In the genomic region with DNA sequence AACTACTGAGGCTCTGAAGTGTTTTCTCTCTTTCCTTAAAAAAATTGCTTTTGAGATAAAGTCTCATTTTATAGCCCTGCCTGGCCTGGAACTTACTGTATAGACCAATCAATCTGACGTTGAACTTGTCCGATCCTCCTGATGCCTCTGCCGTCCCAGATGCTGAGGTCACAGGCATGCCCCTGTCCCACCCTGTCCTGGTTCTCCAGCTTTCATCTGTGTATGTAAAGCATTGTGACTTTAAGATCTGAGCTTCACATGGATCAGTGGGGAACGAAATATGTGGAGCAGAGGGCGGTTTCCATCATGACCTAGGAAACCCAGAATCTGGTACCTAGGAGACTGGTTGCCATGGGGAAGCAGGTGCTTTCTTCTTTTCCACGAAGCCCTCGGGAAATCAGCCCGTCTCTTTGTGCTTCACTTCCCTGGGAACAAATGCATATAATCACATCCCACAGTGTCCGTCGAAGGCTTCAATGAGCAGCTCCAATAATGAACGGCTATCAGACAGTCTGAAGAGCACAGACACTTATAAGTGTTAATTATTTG, we compare ENCODE assay signal across 23 mouse cellular contexts. TPM values are rescaled to one million over a fixed set of nuclear protein-coding genes. Genes with fewer than 3 reads are reported as not detected.
A peak's percentile ranks its signal among the peaks of the same experiment; 100 is the strongest.
DNase-seq lines count a peak whose midpoint lies in the region.
"Had no signal": no experiment of that assay in that cellular context is flagged by ENCODE, and none has a peak within 500 bp of the region (broad histone marks: within the 10 kb centered on the region; RNA-seq: fewer than 3 reads in every experiment).

No protein-coding gene starts in this region.

- peak overlapping the region; percentile 40; the same call in 1 of the 2 replicates for H3K27ac ChIP-seq in hindbrain, embryonic 10.5 days
- H3K27ac ChIP-seq: gastrocnemius, adult 2 months; heart, adult 2 months; limb, embryonic 10.5 days; liver, embryonic 12.5 days; lung, embryonic 15.5 days; macrophage had no signal

- H3K27me3 ChIP-seq in hindbrain, embryonic 10.5 days (ENCODE audit: insufficient read depth, poor library complexity, severe bottlenecking): no peaks in the 10 kb centered on the region
- H3K27me3 ChIP-seq: liver, embryonic 12.5 days; lung, embryonic 15.5 days had no signal

- intact Hi-C loops in heart, postnatal 25 days (cut with DNase I): no loop called here

- DNase-seq in heart, adult 11 months: peak; percentile 60
- no peak for DNase-seq in heart, postnatal 25 days (ENCODE audit: low spot score)
- DNase-seq in hindbrain, embryonic 10.5 days (ENCODE audit: low spot score): peak; percentile 40
- DNase-seq in mesoderm, embryonic 11.5 days (ENCODE audit: low read depth, low spot score): peak; percentile 23
- peak; percentile 35 for DNase-seq in retina, embryonic 14.5 days (ENCODE audit: low spot score)
- DNase-seq in kidney, postnatal 14 days: no peak
- no peak for DNase-seq in layer of hippocampus, adult 11-12 months (ENCODE audit: low spot score)
- DNase-seq: adrenal gland, postnatal 10 days; cerebellum, adult 8-10 months; gastrocnemius, adult 2 months; heart, adult 2 months; kidney, adult 8-10 months; kidney, postnatal 4 days; spleen, adult 18-20 months; thymus, adult 18-20 months had no signal

- H3K4me1 ChIP-seq in hindbrain, embryonic 10.5 days (replicated peaks): peaks cover 9% of the 10 kb centered on the region
- H3K4me1 ChIP-seq: limb, embryonic 10.5 days; liver, embryonic 12.5 days; lung, embryonic 15.5 days had no signal

- 42% methylated on average over 11 of the region's 11 CpGs for WGBS in hindbrain, embryonic 10.5 days

- H3K36me3 ChIP-seq in hindbrain, embryonic 10.5 days: no peaks in the 10 kb centered on the region
- H3K36me3 ChIP-seq: limb, embryonic 10.5 days; liver, embryonic 12.5 days; lung, embryonic 15.5 days had no signal

- no peak overlapping the region for H3K4me3 ChIP-seq in hindbrain, embryonic 10.5 days
- H3K4me3 ChIP-seq: gastrocnemius, adult 2 months; heart, adult 2 months; limb, embryonic 10.5 days; liver, embryonic 12.5 days; lung, embryonic 15.5 days had no signal

- no peaks in the 10 kb centered on the region for H3K9me3 ChIP-seq in hindbrain, embryonic 10.5 days
- H3K9me3 ChIP-seq: limb, embryonic 10.5 days; liver, embryonic 12.5 days; lung, embryonic 15.5 days had no signal

RNA-seq across cellular contexts. Expression of a gene that starts 1.6 kb away (rescaled TPM):
- total RNA-seq in heart, postnatal 25 days (2021): not detected
- 0.12 and 0.43 TPM in 2 replicates for polyA plus RNA-seq in hindbrain, embryonic 10.5 days (2016; fragmentation: Nextera tagmentation; extraction: Ambion mirVana)
- total RNA-seq: adrenal gland, postnatal 10 days; common myeloid progenitor, adult 5-6 weeks; gastrocnemius, adult 2 months; heart, adult 2 months had no signal
- polyA plus RNA-seq: C2C12; heart, adult 2 months; heart, postnatal 0 days; limb, embryonic 10.5 days; liver, embryonic 12.5 days; lung, embryonic 15.5 days; macrophage; stomach, embryonic 14.5 days had no signal

RNA-seq across cellular contexts. Expression of a gene that starts 11.5 kb away (rescaled TPM):
- not detected for total RNA-seq in heart, postnatal 25 days (2021)
- polyA plus RNA-seq in hindbrain, embryonic 10.5 days (2016; fragmentation: Nextera tagmentation; extraction: Ambion mirVana): not detected in 2 replicates
- total RNA-seq: adrenal gland, postnatal 10 days; common myeloid progenitor, adult 5-6 weeks; gastrocnemius, adult 2 months; heart, adult 2 months had no signal
- polyA plus RNA-seq: C2C12; heart, adult 2 months; heart, postnatal 0 days; limb, embryonic 10.5 days; liver, embryonic 12.5 days; lung, embryonic 15.5 days; macrophage; stomach, embryonic 14.5 days had no signal

RNA-seq across cellular contexts. Expression of a gene that starts 16.6 kb away (rescaled TPM):
- total RNA-seq in heart, postnatal 25 days (2021): not detected
- polyA plus RNA-seq in hindbrain, embryonic 10.5 days (2016; fragmentation: Nextera tagmentation; extraction: Ambion mirVana): 0.07 TPM in 1 of 2 replicates, not detected in the other
- total RNA-seq: common myeloid progenitor, adult 5-6 weeks; gastrocnemius, adult 2 months; heart, adult 2 months had no signal
- polyA plus RNA-seq: C2C12; heart, adult 2 months; limb, embryonic 10.5 days; liver, embryonic 12.5 days; lung, embryonic 15.5 days; macrophage; stomach, embryonic 14.5 days had no signal

RNA-seq across cellular contexts. Expression of a gene that starts 35.3 kb away (rescaled TPM):
- not detected for total RNA-seq in heart, postnatal 25 days (2021)
- 0.25 and 0.26 TPM in 2 replicates for polyA plus RNA-seq in hindbrain, embryonic 10.5 days (2016; fragmentation: Nextera tagmentation; extraction: Ambion mirVana)
- total RNA-seq: common myeloid progenitor, adult 5-6 weeks; gastrocnemius, adult 2 months; heart, adult 2 months had no signal
- polyA plus RNA-seq: heart, adult 2 months; macrophage; stomach, embryonic 14.5 days had no signal

RNA-seq across cellular contexts. Expression of a gene that starts 49.8 kb away (rescaled TPM):
- 1 to 10 TPM; 5.3 to 5.5 TPM for total RNA-seq in heart, postnatal 25 days (2021)
- 22.4 and 27.4 TPM in 2 replicates for polyA plus RNA-seq in hindbrain, embryonic 10.5 days (2016; fragmentation: Nextera tagmentation; extraction: Ambion mirVana)

Comparison
In these comparisons a context has a peak if more than half of its experiments do, and no peak if none do; other contexts are left out.
1. DNase-seq: peak in heart, adult 11 months (single experiment), hindbrain, embryonic 10.5 days (single experiment), mesoderm, embryonic 11.5 days (single experiment) and retina, embryonic 14.5 days (single experiment); none in heart, postnatal 25 days (single experiment), kidney, postnatal 14 days (single experiment) and layer of hippocampus, adult 11-12 months (single experiment).